Mouse (Mus musculus): ENCODE data around the gene Dbp.

DNA sequence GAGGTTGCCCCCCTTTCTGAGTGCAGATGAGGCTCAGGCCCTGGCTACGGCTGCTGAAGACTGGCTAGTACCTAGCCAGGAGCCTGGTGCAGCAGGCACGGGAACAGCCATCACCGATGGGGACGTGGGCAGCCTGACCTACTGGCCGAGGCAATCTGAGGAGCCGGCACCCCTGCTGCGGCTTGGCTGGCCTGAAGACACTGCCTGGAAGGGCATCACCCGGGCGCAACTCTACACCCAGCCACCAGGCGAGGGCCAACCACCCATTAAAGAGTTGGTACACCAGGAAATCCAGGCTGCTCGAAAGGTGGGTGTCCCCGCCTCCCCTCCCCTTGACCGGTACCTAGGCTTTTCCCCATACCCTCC is 17.4 kb downstream of the Dbp start:
- TF ChIP-seq RCOR1 (conservative IDR thresholded peaks at IDR 0.05; ENCODE audit: low read depth, low read length) (no peak), CTCF (conservative IDR thresholded peaks at IDR 0.05 in 1 of 2, IDR thresholded peaks at IDR 0.05 in 1 of 2; ENCODE audit: low read depth in 2 of 2, low read length in 2 of 2) (no peak), ETS1 (conservative IDR thresholded peaks at IDR 0.05; ENCODE audit: low read depth, low read length) (no peak), MEF2A (IDR thresholded peaks at IDR 0.05; ENCODE audit: borderline replicate concordance, low read depth, low read length) (no peak), ZKSCAN1 (IDR thresholded peaks at IDR 0.05; ENCODE audit: borderline replicate concordance, low read depth, low read length) (no peak), PAX5 (IDR thresholded peaks at IDR 0.05; ENCODE audit: low read length) (no peak), ZNF384 (IDR thresholded peaks at IDR 0.05; ENCODE audit: low read depth, low read length) (no peak), ZC3H11A (IDR thresholded peaks at IDR 0.05; ENCODE audit: low read depth, low read length) (no peak)
